ENCODE assay signal across 16 mouse cellular contexts in the genomic region with DNA sequence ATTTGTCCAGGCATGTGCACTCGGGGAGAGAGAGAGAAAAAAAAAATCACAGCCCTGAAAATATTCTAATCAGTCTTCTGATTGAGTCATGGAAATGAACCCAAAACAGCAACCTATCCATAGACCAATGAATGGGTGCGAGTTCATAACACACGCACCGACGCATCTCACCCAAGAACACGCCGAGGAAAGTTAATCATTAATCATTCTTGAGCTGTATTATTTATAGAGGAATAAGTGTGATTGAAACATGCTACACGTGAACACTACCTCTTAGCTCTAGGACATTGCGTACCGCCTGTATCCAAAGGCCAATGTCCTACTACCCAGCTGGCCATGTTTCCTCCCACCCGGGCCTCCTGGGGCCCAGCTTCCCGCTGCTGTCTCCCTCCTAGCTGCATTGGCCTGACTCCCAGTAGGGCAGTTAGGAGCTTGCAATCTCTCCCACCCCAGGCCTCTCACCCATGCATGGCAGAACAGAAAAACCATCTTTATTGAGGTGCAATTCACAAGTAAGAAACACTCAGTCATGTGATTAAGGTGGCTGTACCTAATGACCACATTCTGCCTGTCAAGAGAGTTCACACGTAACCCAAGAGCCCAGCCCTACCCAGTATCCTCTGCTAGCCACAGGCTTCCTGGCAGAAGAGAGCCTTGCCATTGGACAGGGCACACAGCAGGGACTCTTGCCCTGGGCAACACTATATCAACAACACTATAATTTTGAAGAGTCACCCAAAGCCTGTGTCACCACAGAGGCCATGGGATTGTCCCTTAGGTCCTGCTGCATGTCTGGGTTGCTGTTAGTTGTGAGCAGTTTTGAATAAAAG. TPM values are rescaled to one million over a fixed set of nuclear protein-coding genes. Genes with fewer than 3 reads are reported as not detected.
DNase-seq lines count a peak whose midpoint lies in the region; ATAC-seq lines count a peak whose summit lies in the region.
"Had no signal": no experiment of that assay in that cellular context is flagged by ENCODE, and none has a peak within 500 bp of the region (broad histone marks: within the 10 kb centered on the region; RNA-seq: fewer than 3 reads in every experiment).

No protein-coding gene starts in this region.

- H3K9ac ChIP-seq in kidney, embryonic 16.5 days (replicated peaks; ENCODE audit: low read length) = no peak overlapping the region
- H3K9ac ChIP-seq: neural tube, embryonic 15.5 days had no signal

- H3K36me3 ChIP-seq in kidney, embryonic 16.5 days (ENCODE audit: insufficient read depth, low read length) = no peaks in the 10 kb centered on the region
- H3K36me3 ChIP-seq: embryonic facial prominence, embryonic 13.5 days; limb, embryonic 12.5 days; neural tube, embryonic 15.5 days had no signal

- 65% methylated on average over 13 of the region's 13 CpGs for WGBS in kidney, embryonic 16.5 days

- no peak overlapping the region for H3K4me2 ChIP-seq in kidney, embryonic 16.5 days (replicated peaks; ENCODE audit: low read depth, low read length)

- peak; percentile 83 for DNase-seq in kidney, adult 18-20 months
- DNase-seq in adrenal gland, postnatal 25 days = peak; percentile 29
- peak; percentile 85 to 87 for DNase-seq in kidney, adult 8-10 months
- no peak for DNase-seq in spleen, postnatal 36 days (ENCODE audit: low spot score in 2 of 2)
- no peak for DNase-seq in MN1 (ENCODE audit: low spot score)
- DNase-seq in urinary bladder, adult 18-20 months (ENCODE audit: low spot score in 2 of 2) = no peak
- DNase-seq: cerebellum, adult 8-10 months; heart, postnatal 4 days; lung, postnatal 14 days; thymus, postnatal 14 days had no signal

- no peak overlapping the region for H3K4me3 ChIP-seq in kidney, embryonic 16.5 days (ENCODE audit: low read length)

- no peaks in the 10 kb centered on the region; the same call in 1 of the 2 replicates for H3K4me1 ChIP-seq in kidney, embryonic 16.5 days (ENCODE audit: insufficient read depth, low read length)
- H3K4me1 ChIP-seq: embryonic facial prominence, embryonic 13.5 days; limb, embryonic 12.5 days had no signal

- H3K27ac ChIP-seq in kidney, embryonic 16.5 days (ENCODE audit: low read length) = no peak overlapping the region
- H3K27ac ChIP-seq: embryonic facial prominence, embryonic 13.5 days; hindbrain, postnatal 0 days; limb, embryonic 12.5 days; neural tube, embryonic 15.5 days had no signal

- no peaks in the 10 kb centered on the region for H3K27me3 ChIP-seq in kidney, embryonic 16.5 days (ENCODE audit: insufficient read depth, low read length)
- H3K27me3 ChIP-seq: embryonic facial prominence, embryonic 13.5 days; neural tube, embryonic 15.5 days had no signal

- H3K9me3 ChIP-seq in kidney, embryonic 16.5 days (ENCODE audit: low read length) = no peaks in the 10 kb centered on the region
- H3K9me3 ChIP-seq: embryonic facial prominence, embryonic 13.5 days; limb, embryonic 12.5 days; neural tube, embryonic 15.5 days had no signal

- ATAC-seq in kidney, embryonic 16.5 days (ENCODE audit: low FRiP score, low TSS enrichment) = no peak
- ATAC-seq in monocyte, adult 5-6 weeks (replicated peaks; ENCODE audit: insufficient number of reproducible peaks, low FRiP score, low TSS enrichment, poor library complexity, severe bottlenecking) = peak; percentile 36; the same call in 1 of the 2 replicates

RNA-seq across cellular contexts. Expression of a gene that starts 9.5 kb away (rescaled TPM):
- polyA plus RNA-seq in kidney, embryonic 16.5 days (2015; fragmentation: Nextera tagmentation; extraction: Ambion mirVana) = 58.4 and 60.3 TPM in 2 replicates
- 18.0 and 21.1 TPM in 2 replicates for total RNA-seq in adrenal gland, postnatal 25 days (2021)
- total RNA-seq in monocyte, adult 5-6 weeks (2017) = 0.38 to 5.1 TPM (median 1.5 TPM) in 3 replicates

Comparison
In these comparisons a context has a peak if more than half of its experiments do, and no peak if none do; other contexts are left out.
1. DNase-seq: peak in kidney, adult 18-20 months (single experiment), adrenal gland, postnatal 25 days (single experiment) and kidney, adult 8-10 months (2 of 2); none in spleen, postnatal 36 days (0 of 2), MN1 (single experiment) and urinary bladder, adult 18-20 months (0 of 2).